Mouse (Mus musculus) spleen, adult 2 months (tissue): Measurements from ENCODE around the gene Slc24a4. TPM values are rescaled to one million over a fixed set of nuclear protein-coding genes. Genes with fewer than 3 reads are reported as not detected.
"Not testable (repeated sequence)": the region's sequence is repeated elsewhere in the genome, so short reads cannot be mapped to it uniquely, and the experiment has no call there.

Source experiments
- DNase-seq, 2 experiments: peaks; one replicate each; pipeline versions ENCODE4 v3.0.0 to v3.0.0-alpha.2; 2012 to 2021; ENCODE audit warnings: low spot score in 2 of 2, low read depth in 1 of 2
- H3K27ac ChIP-seq: fragments of 200-500 bp; 2 replicates; pipeline ENCODE4 v1.5.1; 2012; ENCODE audit warnings: low read length, inconsistent platforms; ENCODE audit not compliant: insufficient read depth
- H3K27me3 ChIP-seq: fragments of 200-500 bp; 2 replicates; pipeline ENCODE4 v1.6.1; 2012; ENCODE audit warnings: mild to moderate bottlenecking, moderate library complexity, low read length, inconsistent platforms; ENCODE audit not compliant: control insufficient read depth, insufficient read depth
- H3K36me3 ChIP-seq: fragments of 200-500 bp; 2 replicates; pipeline ENCODE4 v1.6.1; 2012; ENCODE audit warnings: mild to moderate bottlenecking, low read length, inconsistent platforms; ENCODE audit not compliant: control insufficient read depth, insufficient read depth
- H3K4me1 ChIP-seq: fragments of 200-500 bp; 2 replicates; pipeline ENCODE4 v1.6.1; 2011; ENCODE audit warnings: inconsistent platforms; ENCODE audit not compliant: control insufficient read depth, insufficient read depth, insufficient read length
- H3K4me3 ChIP-seq: fragments of 200-500 bp; 2 replicates; pipeline ENCODE4 v1.5.1; 2011; ENCODE audit warnings: mild to moderate bottlenecking, inconsistent platforms; ENCODE audit not compliant: insufficient read depth, insufficient read length; ENCODE audit errors: extremely low read depth
- CTCF ChIP-seq: fragments of 200-500 bp; IDR thresholded peaks from 2 replicates; pipeline ENCODE4 v1.5.1; 2011; ENCODE audit warnings: mild to moderate bottlenecking, inconsistent platforms; ENCODE audit not compliant: insufficient read depth, insufficient read length, insufficient replicate concordance; ENCODE audit errors: extremely low read depth
- POLR2A ChIP-seq: fragments of 200-500 bp; IDR thresholded peaks from 2 replicates; pipeline ENCODE4 v1.6.1; 2011; ENCODE audit warnings: low read depth, low read length, inconsistent platforms
- WGBS: fragments of 180-500 bp; shearing (Covaris S2); methylation state at CpG from one replicate; pipeline ENCODE4 v1.1.7; 2018; 5-methylcytosine and 5-hydroxymethylcytosine counted together
- polyA plus RNA-seq: library from polyadenylated mRNA; depleted of rRNA; stranded (reverse); fragments of >200 nt; gene quantifications from 2 replicates; pipeline ENCODE4 v1.2.3, GENCODE M21; 2012

Slc24a4 gene
- polyA plus RNA-seq, 1 experiment: not detected

- H3K27ac ChIP-seq: no peak overlapping the region
- no peak for DNase-seq
Measured at GRCm38 (mm10) chr12:102269144-102269543, 140.6 kb downstream of the Slc24a4 start.

DNA sequence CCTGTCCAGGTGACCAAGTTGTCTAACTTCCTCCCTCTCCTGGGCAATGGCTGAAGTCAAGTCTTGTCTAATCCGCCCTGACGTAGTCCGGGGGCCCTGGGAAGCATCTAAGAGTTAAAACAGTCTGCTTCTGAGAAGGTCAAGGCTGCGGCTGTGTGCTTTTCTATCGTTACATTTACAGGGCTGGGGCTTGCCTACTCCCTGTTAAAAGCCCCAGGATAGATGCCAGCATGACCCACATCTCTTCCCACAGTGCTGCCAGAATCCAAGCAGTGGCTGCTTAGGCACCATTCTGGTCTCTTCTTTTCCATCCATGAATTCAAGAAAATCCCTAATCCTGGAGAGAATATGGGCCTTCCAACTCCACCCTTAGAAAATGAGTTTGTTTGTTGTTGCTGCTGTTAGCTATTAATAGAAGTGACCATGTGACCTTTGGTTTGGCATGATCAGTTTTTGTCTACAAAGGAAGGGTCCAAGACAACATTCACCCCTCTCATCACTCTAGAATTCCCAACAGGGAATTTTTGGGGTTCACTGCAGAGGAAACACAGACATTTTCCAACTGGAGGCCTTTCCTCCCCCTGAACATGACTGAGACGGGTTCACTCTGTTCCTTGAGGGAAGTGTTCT lies 142.4 kb downstream of the Slc24a4 start:
- no peak for TF ChIP-seq CTCF
- no peaks in the 10 kb centered on the region for H3K4me1 ChIP-seq
- WGBS: 68% methylated on average over 6 of the region's 6 CpGs
- H3K27ac ChIP-seq: no peak overlapping the region
- DNase-seq: no peak
- H3K27me3 ChIP-seq: no peaks in the 10 kb centered on the region
- H3K36me3 ChIP-seq: no peaks in the 10 kb centered on the region
- no peak overlapping the region for H3K4me3 ChIP-seq

More at GRCm38 (mm10) chr12:102269144-102269543, 140.6 kb downstream of the Slc24a4 start:
- H3K4me1 ChIP-seq: no peaks in the 10 kb centered on the region
- no peaks in the 10 kb centered on the region for H3K27me3 ChIP-seq
- no peaks in the 10 kb centered on the region for H3K36me3 ChIP-seq
- TF ChIP-seq POLR2A (no peak), CTCF (no peak)
- H3K4me3 ChIP-seq: no peak overlapping the region
- 83% methylated on average over 2 of the region's 2 CpGs for WGBS

GRCm38 (mm10) chr12:102271447-102271846 lies 142.9 kb downstream of the Slc24a4 start:
- Histone ChIP-seq H3K27me3 (no peaks in the 10 kb centered on the region), H3K27ac (no peak overlapping the region), H3K36me3 (no peaks in the 10 kb centered on the region), H3K4me3 (no peak overlapping the region), H3K4me1 (no peaks in the 10 kb centered on the region)
- WGBS: 84% methylated on average over 4 of the region's 4 CpGs
- TF ChIP-seq CTCF: no peak
- no peak for TF ChIP-seq POLR2A
- DNase-seq: no peak

DNA sequence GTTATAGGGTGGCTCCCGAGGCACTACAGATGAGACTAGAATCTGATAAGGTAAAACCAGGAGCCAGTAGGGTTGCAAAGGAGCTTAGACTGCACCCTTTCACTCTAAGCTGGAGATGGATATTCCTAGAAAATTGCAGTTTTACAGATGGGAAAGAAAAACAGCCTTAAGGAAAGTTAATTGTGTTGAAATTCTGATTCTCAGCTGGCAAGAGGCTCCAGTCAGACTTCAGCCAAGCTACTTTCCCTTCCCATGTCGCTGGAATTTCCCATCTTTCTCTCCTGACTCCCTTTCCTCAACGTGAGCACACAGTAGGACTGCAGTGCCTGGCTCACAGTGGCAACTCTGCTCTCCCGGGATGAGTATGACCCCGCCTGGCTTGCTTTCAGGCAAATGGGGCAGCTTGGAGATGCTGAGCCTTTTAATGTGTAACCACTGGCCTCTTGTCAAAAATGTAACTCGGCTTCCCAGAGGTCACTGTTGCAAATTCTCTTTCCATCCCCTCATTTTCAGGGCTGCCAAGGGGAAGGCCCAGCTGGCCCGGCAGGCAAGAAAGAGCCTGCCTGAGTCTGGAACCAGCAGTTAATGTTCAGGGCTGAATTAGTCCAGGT lies 147.4 kb downstream of the Slc24a4 start:
- H3K36me3 ChIP-seq: no peaks in the 10 kb centered on the region
- TF ChIP-seq CTCF: no peak
- no peak overlapping the region for H3K4me3 ChIP-seq
- H3K4me1 ChIP-seq: no peaks in the 10 kb centered on the region
- WGBS: 81% methylated on average over 7 of the region's 7 CpGs
- H3K27me3 ChIP-seq: no peaks in the 10 kb centered on the region
- no peak overlapping the region for H3K27ac ChIP-seq
- no peak for DNase-seq

- not testable (repeated sequence) for H3K4me3 ChIP-seq, H3K27ac ChIP-seq, H3K36me3 ChIP-seq, DNase-seq, H3K27me3 ChIP-seq
- WGBS: 97% methylated on average over 4 of the region's 4 CpGs
- peaks cover 10% of the 10 kb centered on the region; the same call in 1 of the 2 replicates for H3K4me1 ChIP-seq
Measured at GRCm38 (mm10) chr12:102280290-102280689, 151.8 kb downstream of the Slc24a4 start.

GRCm38 (mm10) chr12:102280867-102281503 lies 152.5 kb downstream of the Slc24a4 start:
- 75% methylated on average over 7 of the region's 7 CpGs for WGBS
- H3K4me3 ChIP-seq: no peak overlapping the region
- no peaks in the 10 kb centered on the region for H3K36me3 ChIP-seq
- DNase-seq: no peak
- H3K27me3 ChIP-seq: no peaks in the 10 kb centered on the region
- peaks cover 15% of the 10 kb centered on the region; the same call in 1 of the 2 replicates for H3K4me1 ChIP-seq
- no peak for TF ChIP-seq CTCF
- no peak for TF ChIP-seq POLR2A
- H3K27ac ChIP-seq: no peak overlapping the region

DNA sequence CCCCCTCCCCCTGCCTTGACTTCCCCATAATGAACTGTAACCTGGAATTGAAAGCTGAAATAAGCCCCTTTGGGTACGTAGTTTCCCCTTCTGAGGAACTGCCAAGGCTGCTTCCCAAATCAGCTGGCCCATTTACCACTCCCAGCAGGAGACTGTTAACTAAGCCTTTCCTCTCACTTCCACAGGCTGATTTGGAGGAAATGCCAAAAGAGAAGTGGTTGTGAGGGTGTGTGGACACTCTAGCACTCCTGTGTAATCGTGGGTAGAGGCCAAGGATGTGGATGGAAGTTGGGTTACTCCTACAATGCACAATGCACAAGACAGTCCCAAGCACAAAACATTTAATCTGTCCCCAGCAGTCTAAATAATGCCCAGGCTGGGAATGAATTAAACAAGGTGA lies 153.6 kb downstream of the Slc24a4 start:
- Histone ChIP-seq H3K27ac (peak overlapping the region; percentile 69; the same call in 1 of the 2 replicates), H3K4me3 (no peak overlapping the region), H3K27me3 (no peaks in the 10 kb centered on the region), H3K36me3 (no peaks in the 10 kb centered on the region), H3K4me1 (peaks cover 15% of the 10 kb centered on the region; the same call in 1 of the 2 replicates)
- DNase-seq: no peak
- no peak for TF ChIP-seq POLR2A
- TF ChIP-seq CTCF: no peak
- WGBS: 33% methylated on average over 2 of the region's 2 CpGs
